Mouse (Mus musculus): Measurements from ENCODE around the gene Ccr1. TPM values are rescaled to one million over a fixed set of nuclear protein-coding genes. Genes with fewer than 3 reads are reported as not detected.

Gene Ccr1
- polyA plus RNA-seq (2016; fragmentation: Nextera tagmentation; extraction: Ambion mirVana), result 1.3 TPM in 2 replicates

DNA sequence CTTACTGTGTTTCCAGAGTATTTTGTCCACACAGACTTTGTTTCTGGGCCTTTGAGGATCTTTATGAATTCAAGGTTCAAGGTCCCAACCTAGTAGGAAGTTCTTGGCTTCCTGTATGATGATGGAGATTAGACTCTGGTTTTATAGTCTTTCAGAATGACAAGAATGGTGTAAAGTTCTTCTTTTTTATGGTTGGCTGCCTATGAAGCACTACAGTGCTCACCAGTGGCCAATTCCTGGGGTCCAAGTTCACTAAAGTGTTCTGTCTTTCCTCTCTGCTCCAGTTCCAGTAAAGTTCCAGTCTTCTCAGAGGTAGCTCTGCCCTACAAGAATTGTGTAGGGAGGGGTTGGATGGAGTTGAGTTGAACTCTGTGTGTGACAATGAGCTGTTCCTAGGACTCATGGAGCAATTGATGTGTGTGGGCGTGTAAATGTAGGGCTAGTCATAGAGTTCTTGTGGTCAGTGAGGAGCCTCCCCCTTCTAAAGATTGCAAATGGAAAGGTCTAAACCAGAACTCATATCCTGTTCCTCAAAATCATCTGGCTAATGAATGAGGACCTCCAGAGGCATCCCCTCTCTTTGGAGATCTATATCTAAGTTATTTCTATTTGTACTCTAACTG is at the start of gene Ccr1:
Gene Ccr1, minus strand, starts transcription at position 403 of the 623 bp plus-strand sequence.
- H3K9me3 ChIP-seq, result no peaks in the 10 kb centered on the region
- no peak within 1 kb of the TSS for H3K9ac ChIP-seq
- WGBS, result 77% methylated on average over 1 of the region's 1 CpGs
- ATAC-seq (ENCODE audit: low FRiP score, low read depth), result no peak
- H3K4me1 ChIP-seq, result no peaks in the 10 kb centered on the region
- H3K36me3 ChIP-seq, result no peaks in the 10 kb centered on the region
- H3K27ac ChIP-seq, result no peak within 1 kb of the TSS
- no peak within 1 kb of the TSS for H3K4me3 ChIP-seq
- no peaks in the 10 kb centered on the region for H3K27me3 ChIP-seq (replicated peaks)
- no peak within 1 kb of the TSS for H3K4me2 ChIP-seq (replicated peaks)

DNA sequence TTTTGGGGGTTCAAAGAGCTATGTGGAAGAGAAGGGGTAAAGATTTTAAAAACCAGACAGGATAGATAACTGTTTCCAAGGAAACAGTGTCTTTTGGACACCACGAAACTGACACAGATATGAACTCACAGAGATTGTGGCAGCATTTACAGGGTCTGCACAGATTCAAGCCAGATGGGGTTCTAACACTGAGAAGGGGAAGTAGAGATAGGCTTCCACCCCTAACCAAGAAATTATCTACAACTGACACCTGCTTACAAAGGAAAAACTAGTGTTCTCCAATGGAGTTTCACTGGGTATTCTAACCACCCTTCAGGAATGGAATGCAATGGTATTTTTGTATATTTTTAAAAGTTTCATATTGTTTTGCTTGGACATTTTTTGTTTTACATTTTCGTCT is 47.6 kb upstream of the Ccr1 start:
- 80% methylated on average over 2 of the region's 2 CpGs for WGBS

DNA sequence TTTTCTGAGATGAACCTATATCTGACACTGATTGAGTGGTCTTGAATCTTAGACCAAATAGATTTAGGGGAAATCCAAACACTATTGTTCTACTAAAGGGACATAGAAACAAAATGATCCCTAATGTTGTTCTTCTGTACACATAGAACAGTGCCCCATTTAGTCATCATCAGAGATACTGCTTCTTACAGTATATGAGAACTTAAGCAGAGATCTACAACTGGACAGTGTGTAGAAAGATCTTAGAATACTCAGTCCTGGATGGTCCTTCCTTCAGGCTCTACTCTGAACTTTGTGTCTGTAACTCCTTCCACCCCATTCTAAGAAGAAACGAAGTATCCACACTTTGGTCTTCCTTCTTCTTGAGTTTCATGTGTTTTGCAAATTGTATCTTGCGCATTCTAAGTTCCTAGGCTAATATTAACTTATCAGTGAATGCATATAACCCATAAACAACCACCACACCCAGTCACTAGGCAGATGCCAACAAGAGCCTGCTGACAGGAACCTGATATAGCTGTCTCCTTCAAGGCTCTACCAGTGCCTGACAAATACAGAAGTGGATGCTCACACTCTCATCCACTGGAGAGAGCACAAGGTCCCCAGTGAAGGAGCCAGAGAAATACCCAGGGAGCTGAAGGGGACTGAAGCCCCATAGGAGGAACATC is 46.6 kb upstream of the Ccr1 start:
- Histone ChIP-seq H3K9ac (no peak overlapping the region), H3K4me1 (no peaks in the 10 kb centered on the region), H3K4me2 (replicated peaks) (no peak overlapping the region), H3K27me3 (replicated peaks) (no peaks in the 10 kb centered on the region), H3K36me3 (no peaks in the 10 kb centered on the region), H3K9me3 (no peaks in the 10 kb centered on the region), H3K4me3 (no peak overlapping the region), H3K27ac (no peak overlapping the region)
- WGBS, result 71% methylated on average over 2 of the region's 2 CpGs
- no peak for ATAC-seq (ENCODE audit: low FRiP score, low read depth)

More for the DNA sequence above, 47.6 kb upstream of the Ccr1 start:
- no peak for ATAC-seq (ENCODE audit: low FRiP score, low read depth)
- no peaks in the 10 kb centered on the region for H3K36me3 ChIP-seq
- no peak overlapping the region for H3K9ac ChIP-seq
- H3K27me3 ChIP-seq (replicated peaks), result no peaks in the 10 kb centered on the region
- no peak overlapping the region for H3K4me3 ChIP-seq
- no peak overlapping the region for H3K4me2 ChIP-seq (replicated peaks)
- no peak overlapping the region for H3K27ac ChIP-seq
- no peaks in the 10 kb centered on the region for H3K4me1 ChIP-seq
- no peaks in the 10 kb centered on the region for H3K9me3 ChIP-seq

DNA sequence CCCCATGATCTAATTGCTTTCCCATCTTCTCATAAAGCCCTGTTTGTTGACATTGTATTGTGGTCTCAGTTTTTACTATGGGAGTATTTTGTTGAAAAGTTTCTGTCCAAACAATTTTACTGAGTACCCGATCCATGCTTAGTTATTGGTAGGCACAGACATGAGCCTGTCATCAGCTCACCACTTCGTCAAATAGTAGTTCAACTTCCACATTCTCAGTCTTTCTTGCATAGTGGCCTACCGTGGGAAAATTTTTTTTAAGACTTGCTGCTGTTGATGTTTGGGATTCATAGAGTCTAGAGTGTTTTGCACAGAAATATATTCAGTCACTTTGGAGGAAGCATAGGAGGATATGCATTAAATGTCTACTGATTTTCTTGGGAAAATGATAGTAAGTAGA is 44.8 kb upstream of the Ccr1 start:
- Histone ChIP-seq H3K27me3 (replicated peaks) (no peaks in the 10 kb centered on the region), H3K4me1 (no peaks in the 10 kb centered on the region), H3K4me2 (replicated peaks) (no peak overlapping the region), H3K27ac (no peak overlapping the region), H3K9ac (no peak overlapping the region), H3K9me3 (no peaks in the 10 kb centered on the region), H3K36me3 (no peaks in the 10 kb centered on the region), H3K4me3 (no peak overlapping the region)
- 89% methylated on average over 3 of the region's 3 CpGs for WGBS
- no peak for ATAC-seq (ENCODE audit: low FRiP score, low read depth)

DNA sequence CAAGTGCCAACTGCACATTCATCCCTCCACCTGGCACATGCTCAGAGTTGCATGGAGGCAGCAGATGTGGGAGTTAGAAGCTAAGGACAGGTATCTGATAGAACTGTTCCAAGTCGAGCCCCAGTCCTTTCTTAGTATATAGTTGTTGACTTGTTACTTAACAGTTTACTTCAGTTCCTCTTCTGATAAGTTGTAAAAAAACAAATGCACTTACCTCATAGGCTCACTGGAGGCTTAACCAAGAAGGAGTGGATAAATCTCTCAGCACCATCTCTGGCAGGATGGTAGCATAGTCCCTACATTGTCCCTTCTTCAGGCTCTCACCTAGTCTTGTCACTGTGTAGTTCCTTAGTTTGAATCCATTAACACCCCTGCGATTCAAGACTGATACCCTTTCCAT is 44.2 kb upstream of the Ccr1 start:
- H3K4me2 ChIP-seq (replicated peaks), result no peak overlapping the region
- H3K36me3 ChIP-seq, result no peaks in the 10 kb centered on the region
- no peak overlapping the region for H3K4me3 ChIP-seq
- H3K27me3 ChIP-seq (replicated peaks), result no peaks in the 10 kb centered on the region
- no peaks in the 10 kb centered on the region for H3K4me1 ChIP-seq
- H3K27ac ChIP-seq, result no peak overlapping the region
- WGBS, result 74% methylated on average over 2 of the region's 2 CpGs
- H3K9me3 ChIP-seq, result no peaks in the 10 kb centered on the region
- no peak overlapping the region for H3K9ac ChIP-seq
- ATAC-seq (ENCODE audit: low FRiP score, low read depth), result no peak

DNA sequence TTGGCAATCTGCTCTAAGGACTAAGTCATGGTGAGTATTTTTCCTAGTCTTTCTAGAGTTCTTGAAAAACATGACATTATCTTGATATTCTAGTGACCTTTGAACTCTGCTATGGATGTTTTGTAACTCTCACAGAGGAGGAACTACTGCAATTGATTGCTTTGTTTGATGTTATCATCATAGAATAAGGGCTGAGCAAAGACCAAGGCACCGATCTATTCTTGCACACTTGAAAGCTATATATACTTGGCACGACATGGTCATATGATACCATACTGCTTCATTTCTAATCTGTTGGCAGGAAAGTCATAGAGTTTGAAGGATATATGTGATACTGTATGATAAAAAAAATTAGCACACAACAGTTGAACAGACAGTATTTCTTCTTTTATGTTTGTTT is 31.3 kb upstream of the Ccr1 start:
- WGBS, result 94% methylated on average over 2 of the region's 2 CpGs
- H3K4me1 ChIP-seq, result no peaks in the 10 kb centered on the region

DNA sequence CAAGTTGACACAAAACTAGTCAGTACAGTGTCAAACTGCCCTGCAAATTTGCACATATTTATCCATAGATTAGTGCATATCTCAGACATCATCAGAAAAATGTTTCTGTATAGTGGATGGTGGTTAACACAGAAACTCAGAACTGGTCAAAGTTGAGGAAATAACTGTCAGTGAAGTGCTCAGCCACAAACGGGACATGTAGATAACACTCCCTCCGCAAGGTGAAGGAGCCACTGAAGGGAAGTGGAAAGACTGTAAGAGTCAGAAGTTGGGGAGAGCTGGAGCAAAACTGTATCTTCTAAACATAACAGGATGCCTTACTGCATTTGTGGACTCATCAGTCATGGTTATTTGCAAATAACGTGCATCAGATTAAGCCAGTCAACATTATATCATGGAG is 29.2 kb upstream of the Ccr1 start:
- WGBS, result 81% methylated on average over 3 of the region's 3 CpGs
- H3K4me3 ChIP-seq, result no peak overlapping the region
- H3K27ac ChIP-seq, result no peak overlapping the region
- H3K9ac ChIP-seq, result no peak overlapping the region
- ATAC-seq (ENCODE audit: low FRiP score, low read depth), result no peak
- no peak overlapping the region for H3K4me2 ChIP-seq (replicated peaks)
- no peaks in the 10 kb centered on the region for H3K36me3 ChIP-seq
- no peaks in the 10 kb centered on the region for H3K27me3 ChIP-seq (replicated peaks)
- no peaks in the 10 kb centered on the region for H3K9me3 ChIP-seq
- no peaks in the 10 kb centered on the region for H3K4me1 ChIP-seq

More for the DNA sequence above, 31.3 kb upstream of the Ccr1 start:
- ATAC-seq (ENCODE audit: low FRiP score, low read depth), result no peak
- H3K27ac ChIP-seq, result no peak overlapping the region
- no peaks in the 10 kb centered on the region for H3K27me3 ChIP-seq (replicated peaks)
- H3K9ac ChIP-seq, result no peak overlapping the region
- no peak overlapping the region for H3K4me2 ChIP-seq (replicated peaks)
- no peak overlapping the region for H3K4me3 ChIP-seq
- H3K36me3 ChIP-seq, result no peaks in the 10 kb centered on the region
- H3K9me3 ChIP-seq, result no peaks in the 10 kb centered on the region

DNA sequence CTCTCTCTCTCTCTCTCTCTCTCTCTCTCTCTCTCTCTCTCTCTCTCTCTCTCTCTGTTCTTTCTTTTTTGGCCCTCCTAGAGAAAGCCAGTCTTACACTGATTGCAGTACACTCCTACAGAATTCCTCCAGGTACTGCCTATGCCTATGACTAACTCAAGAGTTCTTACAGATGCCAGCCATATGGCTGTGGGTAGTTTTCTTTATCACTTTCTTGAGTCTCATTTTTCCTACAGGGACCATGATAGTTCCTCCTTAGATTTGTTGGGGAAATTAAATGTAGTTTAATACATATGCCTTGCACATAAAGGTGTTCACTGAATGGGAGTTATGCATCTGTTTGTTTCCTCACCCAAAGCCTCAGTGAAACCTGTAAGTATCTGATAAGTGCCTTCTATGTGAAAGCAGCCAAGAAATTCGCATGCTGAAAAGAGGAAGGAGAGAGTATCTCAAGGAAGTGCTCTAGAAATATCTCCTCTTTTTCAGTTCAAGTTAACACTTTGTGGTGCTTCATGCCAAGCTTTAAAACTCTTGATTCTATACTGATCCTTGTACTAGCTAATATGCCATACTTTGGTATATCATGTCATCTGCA is 22.9 kb upstream of the Ccr1 start:
- Histone ChIP-seq H3K27ac (no peak overlapping the region), H3K27me3 (replicated peaks) (no peaks in the 10 kb centered on the region), H3K4me3 (no peak overlapping the region), H3K9me3 (no peaks in the 10 kb centered on the region), H3K36me3 (no peaks in the 10 kb centered on the region), H3K4me2 (replicated peaks) (no peak overlapping the region), H3K4me1 (no peaks in the 10 kb centered on the region), H3K9ac (no peak overlapping the region)
- 70% methylated on average over 1 of the region's 1 CpGs for WGBS
- ATAC-seq (ENCODE audit: low FRiP score, low read depth), result no peak

DNA sequence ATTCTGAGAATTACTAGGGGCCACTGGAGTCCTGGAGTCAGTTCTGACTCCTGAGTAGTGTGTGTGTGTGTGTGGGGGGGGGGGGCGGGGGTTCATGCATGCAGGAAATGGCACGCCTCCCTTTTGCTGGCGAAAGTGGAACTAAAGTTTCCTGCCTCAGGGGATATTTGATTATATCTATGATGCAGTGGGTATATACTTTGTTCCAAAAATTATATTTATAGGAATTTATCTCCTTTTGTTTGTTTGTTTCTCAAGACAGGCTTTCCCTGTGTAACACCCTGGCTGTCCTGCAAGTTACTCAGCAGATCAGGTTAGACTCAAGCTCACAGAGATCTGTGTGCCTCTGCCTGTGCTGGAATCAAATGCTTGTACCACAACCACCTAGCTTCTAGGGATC is 21.2 kb upstream of the Ccr1 start:
- no peaks in the 10 kb centered on the region for H3K9me3 ChIP-seq

DNA sequence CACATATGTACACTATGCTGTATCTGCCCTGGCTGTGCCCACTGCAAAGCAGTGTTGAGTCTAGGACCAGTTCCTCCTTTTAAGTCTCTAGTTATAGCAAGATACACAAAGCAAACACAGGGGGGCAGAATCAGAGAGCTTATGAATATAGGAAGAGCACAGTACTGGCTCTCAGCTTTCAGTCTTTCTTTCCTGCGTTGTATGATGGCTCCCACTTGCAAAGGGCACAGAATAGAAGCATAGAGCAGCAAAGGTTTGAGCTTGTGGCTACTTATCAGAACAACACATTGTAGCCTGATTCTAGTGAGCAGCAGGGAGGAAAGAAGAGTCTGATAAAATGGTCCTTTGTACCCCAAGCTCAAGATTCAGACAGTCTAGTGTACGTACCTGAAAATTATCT is 17.7 kb upstream of the Ccr1 start:
- whole genome bisulfite sequencing, result 85% methylated on average over 2 of the region's 2 CpGs
- ATAC-seq (ENCODE audit: low FRiP score, low read depth), result no peak
- H3K9me3 ChIP-seq, result no peaks in the 10 kb centered on the region
- H3K36me3 ChIP-seq, result no peaks in the 10 kb centered on the region
- no peak overlapping the region for H3K4me2 ChIP-seq (replicated peaks)
- no peak overlapping the region for H3K27ac ChIP-seq
- H3K4me3 ChIP-seq, result no peak overlapping the region
- H3K27me3 ChIP-seq (replicated peaks), result no peaks in the 10 kb centered on the region
- H3K4me1 ChIP-seq, result no peaks in the 10 kb centered on the region
- H3K9ac ChIP-seq, result no peak overlapping the region

More for the DNA sequence above, 21.2 kb upstream of the Ccr1 start:
- Histone ChIP-seq H3K4me3 (no peak overlapping the region), H3K27ac (no peak overlapping the region), H3K36me3 (no peaks in the 10 kb centered on the region), H3K4me2 (replicated peaks) (no peak overlapping the region), H3K27me3 (replicated peaks) (no peaks in the 10 kb centered on the region), H3K9ac (no peak overlapping the region), H3K4me1 (no peaks in the 10 kb centered on the region)
- ATAC-seq (ENCODE audit: low FRiP score, low read depth), result no peak
- WGBS, result 74% methylated on average over 3 of the region's 3 CpGs

DNA sequence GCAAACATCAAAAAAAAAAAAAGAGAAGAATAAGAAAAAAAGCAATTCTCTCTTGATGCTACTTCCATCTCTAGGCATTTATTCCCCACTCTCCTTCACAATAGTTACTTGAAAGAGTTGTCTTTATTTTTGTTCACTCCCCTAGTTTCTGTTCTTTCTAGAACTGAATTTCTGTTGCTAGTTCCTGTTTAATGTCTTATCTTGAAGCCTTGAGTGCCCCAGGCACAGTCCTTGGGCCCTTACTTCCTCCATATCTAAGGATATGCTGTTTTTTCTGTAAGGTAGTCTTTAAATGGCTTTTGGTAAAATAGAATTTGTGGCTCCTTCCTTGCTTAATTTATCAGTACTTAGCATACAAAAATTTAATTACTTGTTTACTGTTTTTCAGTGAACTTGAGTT is 16.5 kb upstream of the Ccr1 start:
- H3K27ac ChIP-seq, result no peak overlapping the region

DNA sequence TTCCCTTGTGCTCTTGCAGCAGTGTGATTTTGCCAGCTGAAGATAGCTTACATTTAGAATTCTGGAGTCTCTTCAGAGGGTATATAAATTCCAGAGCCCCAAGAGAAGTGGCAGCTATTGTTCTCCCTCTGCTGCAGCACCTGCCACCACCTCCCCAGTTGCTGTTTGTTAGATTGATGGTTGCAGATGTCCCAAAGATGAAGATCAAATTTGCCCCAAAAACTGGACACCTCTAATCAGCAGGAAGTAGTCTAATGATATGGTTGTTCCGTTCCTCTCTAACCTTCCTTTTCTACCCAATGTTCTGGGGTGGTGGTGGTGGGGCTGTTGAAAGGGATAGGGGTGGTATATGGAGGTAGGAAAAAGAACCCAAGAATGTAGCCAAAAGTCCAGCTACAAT is 14.2 kb upstream of the Ccr1 start:
- Histone ChIP-seq H3K36me3 (no peaks in the 10 kb centered on the region), H3K9me3 (no peaks in the 10 kb centered on the region), H3K4me1 (no peaks in the 10 kb centered on the region), H3K27ac (no peak overlapping the region), H3K9ac (no peak overlapping the region), H3K4me3 (no peak overlapping the region), H3K27me3 (replicated peaks) (no peaks in the 10 kb centered on the region), H3K4me2 (replicated peaks) (no peak overlapping the region)
- 76% methylated on average over 1 of the region's 1 CpGs for WGBS
- no peak for ATAC-seq (ENCODE audit: low FRiP score, low read depth)

More for the DNA sequence above, 16.5 kb upstream of the Ccr1 start:
- no peaks in the 10 kb centered on the region for H3K36me3 ChIP-seq
- H3K9me3 ChIP-seq, result no peaks in the 10 kb centered on the region
- H3K4me3 ChIP-seq, result no peak overlapping the region
- no peak overlapping the region for H3K9ac ChIP-seq
- H3K4me2 ChIP-seq (replicated peaks), result no peak overlapping the region
- H3K4me1 ChIP-seq, result no peaks in the 10 kb centered on the region
- no peak for ATAC-seq (ENCODE audit: low FRiP score, low read depth)
- H3K27me3 ChIP-seq (replicated peaks), result no peaks in the 10 kb centered on the region

DNA sequence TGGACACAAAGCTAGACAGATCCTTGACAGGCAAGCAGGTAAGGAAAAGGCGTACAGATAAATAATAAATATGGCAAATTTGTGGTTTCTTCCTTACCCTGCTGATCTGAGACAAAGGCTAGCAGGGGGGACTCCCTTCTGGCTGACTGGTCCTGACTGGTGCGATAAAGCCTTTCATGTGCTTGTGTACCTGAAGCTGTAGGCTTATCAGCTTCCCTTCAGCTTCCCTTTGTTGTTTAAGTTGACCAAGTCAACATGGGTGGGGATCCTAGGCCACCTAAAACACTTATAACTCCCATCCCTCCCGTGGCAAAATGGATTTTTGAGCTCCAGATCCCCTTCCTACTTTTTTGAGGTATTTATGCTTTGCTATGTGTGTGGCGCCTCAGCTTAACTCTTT is 13.4 kb upstream of the Ccr1 start:
- ATAC-seq (ENCODE audit: low FRiP score, low read depth), result no peak
- WGBS, result 77% methylated on average over 4 of the region's 4 CpGs
- H3K9ac ChIP-seq, result no peak overlapping the region
- no peaks in the 10 kb centered on the region for H3K36me3 ChIP-seq
- H3K4me2 ChIP-seq (replicated peaks), result no peak overlapping the region
- H3K4me3 ChIP-seq, result no peak overlapping the region
- H3K27ac ChIP-seq, result no peak overlapping the region
- H3K27me3 ChIP-seq (replicated peaks), result no peaks in the 10 kb centered on the region
- no peaks in the 10 kb centered on the region for H3K4me1 ChIP-seq
- H3K9me3 ChIP-seq, result no peaks in the 10 kb centered on the region
